Mouse (Mus musculus): ENCODE measurements around the gene Eif2b4.
"Not testable (repeated sequence)": the region's sequence is repeated elsewhere in the genome, so short reads cannot be mapped to it uniquely, and the experiment has no call there.

Gene Eif2b4

GRCm38 (mm10) chr5:31192939-31193630 is at the start of gene Eif2b4, which contains the start of gene Snx17:
Eif2b4 (minus strand) TSS chr5:31193430.
Snx17 (plus strand) TSS chr5:31193227.
- peak; percentile 99 for DNase-seq (ENCODE audit: low read depth, low spot score)

GRCm38 (mm10) chr5:31242191-31242590 is 49.0 kb upstream of the Eif2b4 start:
- no peak for DNase-seq (ENCODE audit: low read depth, low spot score)

GRCm38 (mm10) chr5:31241522-31242034 is 48.3 kb upstream of the Eif2b4 start:
- peak; percentile 25 for DNase-seq (ENCODE audit: low read depth, low spot score)

- DNase-seq (ENCODE audit: low read depth, low spot score), result peak; percentile 98
Observed at GRCm38 (mm10) chr5:31240637-31241521, 47.6 kb upstream of the Eif2b4 start, which contains the start of the genes Nrbp1 and Gm9970. Nrbp1 (plus strand) TSS chr5:31240864. Gm9970 (minus strand) TSS chr5:31241232.

GRCm38 (mm10) chr5:31226641-31227040 is 33.4 kb upstream of the Eif2b4 start:
- DNase-seq (ENCODE audit: low read depth, low spot score), result peak; percentile 63

- no peak for DNase-seq (ENCODE audit: low read depth, low spot score)
Observed at GRCm38 (mm10) chr5:31222696-31223095, 29.5 kb upstream of the Eif2b4 start.

- DNase-seq (ENCODE audit: low read depth, low spot score), result peak; percentile 53
Observed at GRCm38 (mm10) chr5:31221304-31221945, 28.2 kb upstream of the Eif2b4 start.

GRCm38 (mm10) chr5:31220448-31221303 is 27.4 kb upstream of the Eif2b4 start, which contains the start of gene Ppm1g:
Ppm1g (minus strand) TSS chr5:31220687.
- DNase-seq (ENCODE audit: low read depth, low spot score), result peak; percentile 98

- no peak for DNase-seq (ENCODE audit: low read depth, low spot score)
Observed at GRCm38 (mm10) chr5:31219911-31220447, 26.7 kb upstream of the Eif2b4 start.

- no peak for DNase-seq (ENCODE audit: low read depth, low spot score)
Observed at GRCm38 (mm10) chr5:31219474-31219873, 26.2 kb upstream of the Eif2b4 start.

GRCm38 (mm10) chr5:31219070-31219469 is 25.8 kb upstream of the Eif2b4 start:
- peak; percentile 58 for DNase-seq (ENCODE audit: low read depth, low spot score)

GRCm38 (mm10) chr5:31218294-31218693 is 25.1 kb upstream of the Eif2b4 start:
- DNase-seq (ENCODE audit: low read depth, low spot score), result peak; percentile 71

- DNase-seq (ENCODE audit: low read depth, low spot score), result not testable (repeated sequence)
Observed at GRCm38 (mm10) chr5:31216554-31216953, 23.3 kb upstream of the Eif2b4 start.

- DNase-seq (ENCODE audit: low read depth, low spot score), result no peak
Observed at GRCm38 (mm10) chr5:31204421-31204820, 11.2 kb upstream of the Eif2b4 start.

GRCm38 (mm10) chr5:31203866-31204265 is 10.6 kb upstream of the Eif2b4 start:
- no peak for DNase-seq (ENCODE audit: low read depth, low spot score)

GRCm38 (mm10) chr5:31202933-31203332 is 9.7 kb upstream of the Eif2b4 start:
- no peak for DNase-seq (ENCODE audit: low read depth, low spot score)

- peak; percentile 98 for DNase-seq (ENCODE audit: low read depth, low spot score)
Observed at GRCm38 (mm10) chr5:31201742-31202590, 8.7 kb upstream of the Eif2b4 start, which contains the start of gene Zfp513. Zfp513 (minus strand) TSS chr5:31202303.

- DNase-seq (ENCODE audit: low read depth, low spot score), result no peak
Observed at GRCm38 (mm10) chr5:31201042-31201741, 8.0 kb upstream of the Eif2b4 start.

GRCm38 (mm10) chr5:31200327-31200768 is 7.1 kb upstream of the Eif2b4 start:
- peak; percentile 25 for DNase-seq (ENCODE audit: low read depth, low spot score)

Measured in CD4-positive, CD25-positive, alpha-beta regulatory T cell, adult 2 months (primary cell).